Mouse (Mus musculus): ENCODE measurements around the gene Ier5.

DNA sequence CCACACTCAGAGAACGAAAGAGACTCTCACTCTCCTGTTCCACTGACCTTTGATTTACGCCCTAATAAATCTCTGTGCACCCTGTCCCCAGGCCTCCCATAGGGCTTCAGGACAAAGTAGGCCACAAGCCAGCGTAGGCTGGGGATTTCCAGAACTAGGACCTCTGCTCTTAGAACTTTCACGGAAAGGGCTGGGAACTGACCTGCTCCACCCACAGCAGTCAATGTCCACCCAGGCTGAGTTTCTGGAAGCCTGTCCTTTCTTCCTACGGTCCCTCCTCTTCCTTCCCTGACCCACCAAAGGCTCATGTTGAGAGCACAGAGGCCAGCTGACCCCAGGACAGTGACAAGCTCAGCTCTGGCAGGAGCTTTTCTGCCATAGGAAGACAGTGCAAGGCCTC, 35.3 kb downstream of the Ier5 start:
- TF ChIP-seq POLR2A (IDR thresholded peaks at IDR 0.05; ENCODE audit: insufficient read length, low read depth) (no peak), MAX (IDR thresholded peaks at IDR 0.05; ENCODE audit: low read depth) (no peak)

Measured in myocyte (in vitro differentiated cells).